Mouse (Mus musculus) forebrain, embryonic 11.5 days (tissue): ENCODE measurements around the gene Spon2. TPM values are rescaled to one million over a fixed set of nuclear protein-coding genes. Genes with fewer than 3 reads are reported as not detected.

Source experiments
- ATAC-seq: fragments of 200-750 bp; cut with Nextera tagmentation; replicated peaks from 2 replicates; pipeline ENCODE4 v1.8.0; 2017; ENCODE audit warnings: moderate TSS enrichment; ENCODE audit not compliant: low FRiP score
- DNase-seq: peaks from one replicate; pipeline ENCODE4 v3.0.0-alpha.2; 2017; ENCODE audit warnings: low spot score
- H3K27ac ChIP-seq: fragments of 300-500 bp; sonication (generic); 2 replicates; pipeline ENCODE4 v1.5.1; 2014; ENCODE audit warnings: low read depth, low read length
- H3K27me3 ChIP-seq: fragments of 300-500 bp; sonication (generic); 2 replicates; pipeline ENCODE4 v1.6.1; 2014; ENCODE audit warnings: mild to moderate bottlenecking, low read length, mixed read lengths; ENCODE audit not compliant: control insufficient read depth, insufficient read depth
- H3K36me3 ChIP-seq: fragments of 300-500 bp; sonication (generic); 2 replicates; pipeline ENCODE4 v1.6.1; 2014; ENCODE audit warnings: mild to moderate bottlenecking, low read length, moderate library complexity, mixed read lengths; ENCODE audit not compliant: control insufficient read depth, insufficient read depth
- H3K4me1 ChIP-seq: fragments of 300-500 bp; sonication (generic); replicated peaks from 2 replicates; pipeline ENCODE4 v1.6.1; 2014; ENCODE audit warnings: low read length, mixed read lengths; ENCODE audit not compliant: control insufficient read depth, insufficient read depth
- H3K4me2 ChIP-seq: fragments of 300-500 bp; sonication (generic); 2 replicates; pipeline ENCODE4 v1.6.1; 2014; ENCODE audit warnings: low read depth, mild to moderate bottlenecking, low read length, moderate library complexity, mixed read lengths; ENCODE audit not compliant: severe bottlenecking
- H3K4me3 ChIP-seq: fragments of 300-500 bp; sonication (generic); 2 replicates; pipeline ENCODE4 v1.5.1; 2014; ENCODE audit warnings: low read depth, low read length
- H3K9ac ChIP-seq: fragments of 300-500 bp; sonication (generic); 2 replicates; pipeline ENCODE4 v1.6.1; 2014; ENCODE audit warnings: low read length
- H3K9me3 ChIP-seq: fragments of 300-500 bp; sonication (generic); 2 replicates; pipeline ENCODE4 v1.6.1; 2016; ENCODE audit warnings: low read length, mixed read lengths; ENCODE audit not compliant: control insufficient read depth
- WGBS: fragments of 180-500 bp; shearing (Covaris S2); extraction: QIAGEN DNeasy Blood & Tissue Kit; methylation state at CpG from one replicate; pipeline ENCODE4 v1.1.7; 2014; 5-methylcytosine and 5-hydroxymethylcytosine counted together
- polyA plus RNA-seq: library from polyadenylated mRNA; unstranded; fragments of >200 nt; fragmentation: Nextera tagmentation; extraction: Ambion mirVana; gene quantifications from 2 replicates; pipeline ENCODE4 v1.2.1, GENCODE M21; 2014

Gene Spon2
- polyA plus RNA-seq, 1 experiment from 2014 or later, result 2.3 TPM

GRCm38 (mm10) chr5:33237600-33238255, 19.5 kb upstream of the Spon2 start:
- no peak overlapping the region for H3K4me3 ChIP-seq
- 89% methylated on average over 11 of the region's 11 CpGs for WGBS
- ATAC-seq (no peak), DNase-seq (no peak)
- H3K36me3 ChIP-seq, result no peaks in the 10 kb centered on the region
- H3K27me3 ChIP-seq, result no peaks in the 10 kb centered on the region
- no peak overlapping the region for H3K27ac ChIP-seq
- H3K4me1 ChIP-seq, result no peaks in the 10 kb centered on the region
- no peak overlapping the region for H3K4me2 ChIP-seq
- H3K9me3 ChIP-seq, result no peaks in the 10 kb centered on the region
- H3K9ac ChIP-seq, result no peak overlapping the region

- H3K4me1 ChIP-seq, result no peaks in the 10 kb centered on the region
- no peak for ATAC-seq
- no peaks in the 10 kb centered on the region for H3K36me3 ChIP-seq
- H3K9ac ChIP-seq, result no peak overlapping the region
- no peak overlapping the region for H3K4me3 ChIP-seq
- H3K27me3 ChIP-seq, result no peaks in the 10 kb centered on the region
- WGBS, result 76% methylated on average over 13 of the region's 13 CpGs
- H3K4me2 ChIP-seq, result no peak overlapping the region
- no peak overlapping the region for H3K27ac ChIP-seq
- no peaks in the 10 kb centered on the region for H3K9me3 ChIP-seq
- DNase-seq, result no peak
Measured at GRCm38 (mm10) chr5:33234391-33235031, 16.3 kb upstream of the Spon2 start.

- ATAC-seq, result no peak
Measured at GRCm38 (mm10) chr5:33232791-33233190, 14.5 kb upstream of the Spon2 start.

GRCm38 (mm10) chr5:33230285-33230684, 12.0 kb upstream of the Spon2 start:
- Histone ChIP-seq H3K27ac (no peak overlapping the region), H3K9ac (no peak overlapping the region), H3K4me3 (no peak overlapping the region), H3K4me1 (no peaks in the 10 kb centered on the region), H3K36me3 (no peaks in the 10 kb centered on the region), H3K9me3 (no peaks in the 10 kb centered on the region), H3K4me2 (no peak overlapping the region), H3K27me3 (no peaks in the 10 kb centered on the region)
- ATAC-seq (no peak), DNase-seq (no peak)
- WGBS, result 64% methylated on average over 5 of the region's 5 CpGs

More at GRCm38 (mm10) chr5:33232791-33233190, 14.5 kb upstream of the Spon2 start:
- no peak for DNase-seq
- no peak overlapping the region for H3K4me3 ChIP-seq
- H3K27ac ChIP-seq, result no peak overlapping the region
- H3K4me1 ChIP-seq, result no peaks in the 10 kb centered on the region
- H3K27me3 ChIP-seq, result no peaks in the 10 kb centered on the region
- H3K36me3 ChIP-seq, result no peaks in the 10 kb centered on the region
- no peaks in the 10 kb centered on the region for H3K9me3 ChIP-seq
- H3K4me2 ChIP-seq, result no peak overlapping the region
- 88% methylated on average over 5 of the region's 5 CpGs for WGBS
- H3K9ac ChIP-seq, result no peak overlapping the region

GRCm38 (mm10) chr5:33228428-33228827, 10.2 kb upstream of the Spon2 start:
- 83% methylated on average over 5 of the region's 5 CpGs for WGBS
- H3K9ac ChIP-seq, result no peak overlapping the region
- no peak overlapping the region for H3K4me3 ChIP-seq

GRCm38 (mm10) chr5:33225673-33226072, 7.4 kb upstream of the Spon2 start:
- no peaks in the 10 kb centered on the region for H3K36me3 ChIP-seq
- H3K27ac ChIP-seq, result no peak overlapping the region
- ATAC-seq (no peak), DNase-seq (no peak)
- H3K4me3 ChIP-seq, result no peak overlapping the region
- WGBS, result 91% methylated on average over 5 of the region's 5 CpGs
- H3K4me1 ChIP-seq, result no peaks in the 10 kb centered on the region
- no peak overlapping the region for H3K4me2 ChIP-seq
- no peak overlapping the region for H3K9ac ChIP-seq
- no peaks in the 10 kb centered on the region for H3K9me3 ChIP-seq
- no peaks in the 10 kb centered on the region for H3K27me3 ChIP-seq

More at GRCm38 (mm10) chr5:33228428-33228827, 10.2 kb upstream of the Spon2 start:
- no peak for DNase-seq
- H3K27ac ChIP-seq, result no peak overlapping the region
- H3K4me1 ChIP-seq, result no peaks in the 10 kb centered on the region
- H3K36me3 ChIP-seq, result no peaks in the 10 kb centered on the region
- H3K27me3 ChIP-seq, result no peaks in the 10 kb centered on the region
- H3K9me3 ChIP-seq, result no peaks in the 10 kb centered on the region
- H3K4me2 ChIP-seq, result no peak overlapping the region
- ATAC-seq, result no peak

GRCm38 (mm10) chr5:33224491-33224890, 6.2 kb upstream of the Spon2 start:
- DNase-seq (no peak), ATAC-seq (no peak)
- Histone ChIP-seq H3K4me1 (no peaks in the 10 kb centered on the region), H3K27me3 (no peaks in the 10 kb centered on the region), H3K36me3 (no peaks in the 10 kb centered on the region), H3K4me2 (no peak overlapping the region), H3K27ac (no peak overlapping the region), H3K9ac (no peak overlapping the region), H3K4me3 (no peak overlapping the region), H3K9me3 (no peaks in the 10 kb centered on the region)
- 82% methylated on average over 7 of the region's 7 CpGs for WGBS

GRCm38 (mm10) chr5:33222841-33223744, 4.8 kb upstream of the Spon2 start:
- Histone ChIP-seq H3K27me3 (no peaks in the 10 kb centered on the region), H3K9ac (no peak overlapping the region), H3K27ac (no peak overlapping the region), H3K4me2 (no peak overlapping the region), H3K4me3 (no peak overlapping the region), H3K36me3 (no peaks in the 10 kb centered on the region), H3K9me3 (no peaks in the 10 kb centered on the region), H3K4me1 (peaks cover under 1% of the 10 kb centered on the region)
- DNase-seq, result no peak
- 70% methylated on average over 9 of the region's 9 CpGs for WGBS
- no peak for ATAC-seq
